Mouse (Mus musculus) c-Kit-positive CD71-positive TER-119-negative erythroid progenitor cells, embryonic 14.5 days (primary cell): Measurements from ENCODE around the gene Synpr.

Source experiments
- DNase-seq: peaks from one replicate; pipeline ENCODE4 v3.0.0-alpha.2; 2013; ENCODE audit warnings: low read depth

Synpr gene

GRCm38 (mm10) chr14:13551209-13551608 is 266.6 kb downstream of the Synpr start:
- DNase-seq: no peak

- DNase-seq: no peak
Measured at GRCm38 (mm10) chr14:13553616-13554370, 269.2 kb downstream of the Synpr start.

GRCm38 (mm10) chr14:13554631-13555030 is 270.1 kb downstream of the Synpr start:
- DNase-seq: no peak

- DNase-seq: no peak
Measured at GRCm38 (mm10) chr14:13558117-13558516, 273.5 kb downstream of the Synpr start.

- DNase-seq: no peak
Measured at GRCm38 (mm10) chr14:13567250-13567649, 282.7 kb downstream of the Synpr start.

- no peak for DNase-seq
Measured at GRCm38 (mm10) chr14:13567996-13568395, 283.4 kb downstream of the Synpr start.

GRCm38 (mm10) chr14:13571941-13572340 is 287.4 kb downstream of the Synpr start:
- no peak for DNase-seq

- no peak for DNase-seq
Measured at GRCm38 (mm10) chr14:13572530-13572929, 287.9 kb downstream of the Synpr start.

- DNase-seq: no peak
Measured at GRCm38 (mm10) chr14:13578101-13578500, 293.5 kb downstream of the Synpr start.

- DNase-seq: no peak
Measured at GRCm38 (mm10) chr14:13578744-13579143, 294.2 kb downstream of the Synpr start.

GRCm38 (mm10) chr14:13593321-13593940 is 308.9 kb downstream of the Synpr start:
- DNase-seq: no peak

- DNase-seq: no peak
Measured at GRCm38 (mm10) chr14:13596251-13596650, 311.7 kb downstream of the Synpr start.

GRCm38 (mm10) chr14:13597204-13597603 is 312.6 kb downstream of the Synpr start:
- no peak for DNase-seq

- no peak for DNase-seq
Measured at GRCm38 (mm10) chr14:13620531-13620930, 336.0 kb downstream of the Synpr start.

- DNase-seq: no peak
Measured at GRCm38 (mm10) chr14:13649865-13650264, 365.3 kb downstream of the Synpr start.

- no peak for DNase-seq
Measured at GRCm38 (mm10) chr14:13651039-13651438, 366.5 kb downstream of the Synpr start.

GRCm38 (mm10) chr14:13651541-13652298 is 367.1 kb downstream of the Synpr start:
- DNase-seq: no peak
